Mouse (Mus musculus) naive thymus-derived CD4-positive, alpha-beta T cell, adult 5 months (primary cell): ENCODE results near the gene Got1. TPM values are rescaled to one million over a fixed set of nuclear protein-coding genes. Genes with fewer than 3 reads are reported as not detected.

Experiments
- polyA plus RNA-seq: library from polyadenylated mRNA; unstranded; fragments of 100-300 nt; shearing (Covaris generic); gene quantifications from one replicate; pipeline ENCODE4 v1.2.1, GENCODE M21; 2017

Got1 gene
- polyA plus RNA-seq: 204 TPM

DNA sequence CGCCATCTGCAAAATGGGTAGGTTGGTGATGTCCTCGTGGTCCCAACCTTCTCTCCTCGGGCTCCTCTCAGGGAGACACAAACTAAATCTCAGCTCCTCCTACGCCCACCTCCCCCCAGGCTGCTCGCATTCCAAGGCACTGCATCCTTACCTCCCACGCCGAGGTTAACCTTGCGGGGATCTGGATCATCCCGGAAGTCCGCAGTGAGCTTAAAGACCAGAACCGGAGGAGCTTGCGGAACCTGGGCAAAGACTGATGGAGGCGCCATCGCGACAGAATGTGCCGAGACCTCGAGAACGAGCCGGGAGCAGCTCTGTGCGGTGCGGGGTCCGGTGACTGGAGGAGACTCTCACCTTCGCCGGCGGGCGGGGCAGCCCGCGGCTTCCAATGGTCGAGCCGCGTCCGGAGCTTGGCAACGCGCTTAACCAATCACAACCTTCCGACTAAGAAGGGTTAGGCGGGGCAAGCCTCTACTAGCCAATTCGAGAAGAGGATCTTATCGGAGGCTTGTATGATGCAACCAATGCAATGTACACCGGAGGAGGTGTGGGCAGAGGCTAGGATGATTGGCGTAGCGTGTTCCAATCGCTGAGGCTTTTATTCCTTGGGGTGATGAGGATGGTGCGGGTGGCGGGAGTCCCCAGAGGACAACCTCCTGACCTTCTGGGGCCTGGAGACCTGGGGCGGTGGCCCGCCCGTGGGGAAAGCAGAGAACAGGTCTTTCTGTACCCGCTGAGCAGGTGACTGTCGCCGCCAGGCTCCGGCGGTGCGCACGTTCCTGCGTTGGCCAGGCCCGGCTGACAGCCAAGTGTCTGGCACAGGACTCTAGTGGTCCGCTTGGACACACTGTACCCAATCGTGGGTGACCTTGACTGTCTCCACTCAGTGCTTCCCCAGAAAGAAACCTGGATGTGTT lies at the start of gene Got1:
Gene Got1, minus strand, starts transcription at position 419 of the 917 bp plus-strand sequence.

Other genes with a start within 250 kb of the Got1 start
- not detected for gene Hpse2, start 136.2 kb downstream of the Got1 start, polyA plus RNA-seq
- gene Cnnm1, start 84.2 kb downstream of the Got1 start, polyA plus RNA-seq: not detected
- gene Nkx2-3, start 87.7 kb upstream of the Got1 start, polyA plus RNA-seq: not detected
- gene Slc25a28, start 150.3 kb upstream of the Got1 start, polyA plus RNA-seq: 49.4 TPM
- 2.0 TPM for gene Entpd7, start 165.1 kb upstream of the Got1 start, polyA plus RNA-seq
- gene Cutc, start 228.4 kb upstream of the Got1 start, polyA plus RNA-seq: 10.3 TPM
- gene Cox15, start 228.4 kb upstream of the Got1 start, polyA plus RNA-seq: 14.5 TPM